Mouse (Mus musculus): ENCODE measurements around the gene Dynlt3.
A peak's percentile ranks its signal among the peaks of the same experiment; 100 is the strongest.
"Not testable (repeated sequence)": the region's sequence is repeated elsewhere in the genome, so short reads cannot be mapped to it uniquely, and the experiment has no call there.

Gene Dynlt3

GRCm38 (mm10) chrX:9662391-9663111, at the start of gene Dynlt3:
Gene Dynlt3 (minus strand): TSS chrX:9663003.
- DNase-seq (ENCODE audit: low read depth, low spot score) = peak; percentile 56

- DNase-seq (ENCODE audit: low read depth, low spot score) = no peak
Observed at GRCm38 (mm10) chrX:9699815-9700214, 37.0 kb upstream of the Dynlt3 start.

- DNase-seq (ENCODE audit: low read depth, low spot score) = no peak
Observed at GRCm38 (mm10) chrX:9695997-9696396, 33.2 kb upstream of the Dynlt3 start.

GRCm38 (mm10) chrX:9672040-9672439, 9.2 kb upstream of the Dynlt3 start:
- DNase-seq (ENCODE audit: low read depth, low spot score) = no peak

- no peak for DNase-seq (ENCODE audit: low read depth, low spot score)
Observed at GRCm38 (mm10) chrX:9671418-9671817, 8.6 kb upstream of the Dynlt3 start.

- DNase-seq (ENCODE audit: low read depth, low spot score) = no peak
Observed at GRCm38 (mm10) chrX:9652806-9653205, 10.0 kb downstream of the Dynlt3 start.

GRCm38 (mm10) chrX:9640594-9640993, 22.2 kb downstream of the Dynlt3 start:
- not testable (repeated sequence) for DNase-seq (ENCODE audit: low read depth, low spot score)

GRCm38 (mm10) chrX:9640126-9640525, 22.7 kb downstream of the Dynlt3 start:
- DNase-seq (ENCODE audit: low read depth, low spot score) = not testable (repeated sequence)
